Mouse (Mus musculus): ENCODE data around the gene Ube3a. TPM values are rescaled to one million over a fixed set of nuclear protein-coding genes. Genes with fewer than 3 reads are reported as not detected.

The Ube3a gene
- polyA plus RNA-seq (2012; rRNA removed) = 15.9 and 21.4 TPM in 2 replicates

DNA sequence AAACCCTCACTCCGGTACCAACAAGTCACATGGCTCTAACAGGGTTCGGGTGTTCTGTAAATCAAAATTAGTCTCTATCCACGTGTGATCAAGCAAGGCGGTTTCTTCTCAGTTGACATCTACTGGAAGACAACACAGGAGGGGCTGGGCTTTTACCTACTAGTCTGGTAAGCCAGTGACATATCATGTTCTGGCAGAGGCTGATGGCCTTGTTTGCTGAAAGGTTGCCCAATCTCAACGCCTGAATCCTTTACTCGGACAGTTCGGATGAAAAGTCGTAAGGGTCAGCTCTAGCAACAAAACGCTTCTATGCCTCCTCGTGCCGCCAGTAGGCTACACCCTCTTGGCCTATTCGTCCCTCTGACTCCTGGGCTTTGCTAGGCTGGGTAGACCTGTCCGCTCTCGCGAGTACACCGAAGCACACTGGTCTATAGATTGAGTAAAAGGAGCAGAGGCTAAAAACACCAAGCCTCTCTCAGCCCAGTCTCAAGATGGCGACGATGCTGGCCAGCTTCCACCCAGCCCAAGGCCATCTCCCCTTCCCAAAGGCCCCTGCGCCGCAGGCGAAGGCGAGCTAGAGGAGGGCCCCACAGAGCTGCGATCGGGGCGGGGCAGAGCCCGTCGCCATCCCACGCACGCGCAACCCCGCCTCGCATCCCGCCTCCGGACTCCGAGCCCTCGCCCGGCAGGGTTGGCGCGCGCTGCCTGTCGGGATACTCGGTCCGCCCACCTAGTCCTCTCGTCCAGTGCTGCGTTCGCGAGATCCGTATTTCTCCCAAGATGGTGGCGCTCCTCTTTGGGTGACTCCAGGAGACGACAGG, at the start of gene Ube3a:
Gene Ube3a (plus strand): TSS at position 706 of the 821 bp plus-strand sequence.
- peak; percentile 94 for DNase-seq (ENCODE audit: low spot score)

DNA sequence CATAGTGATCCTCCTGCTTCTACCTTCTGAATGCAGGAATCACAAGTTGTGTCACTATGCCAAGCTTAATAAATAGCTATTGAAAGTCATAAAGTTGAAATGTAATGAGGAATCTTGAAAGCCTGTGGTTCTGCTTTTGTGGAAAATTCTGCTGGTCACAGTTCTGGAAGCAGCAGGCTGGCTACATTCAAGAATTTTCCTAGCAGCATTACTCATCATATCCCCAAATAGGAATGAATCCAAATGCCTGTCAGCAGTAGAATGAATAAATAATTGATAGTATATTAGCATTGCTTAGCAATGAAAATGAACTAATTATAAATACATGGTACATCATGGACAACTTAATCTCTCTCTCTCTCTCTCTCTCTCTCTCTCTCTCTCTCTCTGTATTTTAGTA, 35.7 kb upstream of the Ube3a start:
- no peak for DNase-seq (ENCODE audit: low spot score)

DNA sequence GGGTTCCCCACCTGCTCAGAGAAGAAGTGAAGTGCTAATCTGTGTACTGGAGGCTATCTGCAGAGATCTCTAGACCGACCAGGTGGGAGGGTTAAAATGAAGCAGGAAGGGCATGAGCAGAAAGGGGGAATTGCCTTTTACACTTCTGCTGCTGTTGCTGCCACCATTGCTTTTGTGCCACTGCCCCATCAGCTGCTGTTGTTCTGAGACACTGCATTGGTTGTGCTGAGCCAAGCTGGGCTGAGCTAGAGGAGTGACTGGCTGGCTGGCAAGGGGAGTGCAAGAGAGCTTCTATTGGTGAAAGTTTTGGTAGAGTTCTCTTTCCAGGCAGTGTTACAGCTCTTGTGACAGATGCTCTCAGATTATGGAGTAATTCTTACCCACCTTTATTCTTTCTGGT, 13.6 kb upstream of the Ube3a start:
- DNase-seq (ENCODE audit: low spot score) = no peak

DNA sequence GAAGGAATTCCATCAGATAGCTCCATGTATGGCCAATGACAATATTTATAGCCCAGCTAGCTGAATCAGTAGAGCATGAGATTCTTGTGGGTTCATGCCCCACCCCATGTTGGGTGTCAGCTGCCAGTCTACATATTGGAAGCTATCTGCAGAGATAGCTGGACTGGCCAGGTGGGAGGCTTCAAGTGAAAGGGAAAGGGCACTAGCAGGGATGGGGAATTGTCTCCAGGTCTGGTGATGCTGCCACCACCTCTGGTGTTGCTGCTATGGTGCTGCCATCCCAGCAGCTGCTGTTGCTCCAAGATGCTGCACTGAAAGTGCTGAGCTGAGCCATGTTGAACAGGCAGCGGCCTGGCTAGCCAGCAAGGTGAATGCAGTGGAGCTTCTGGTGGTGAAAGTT, 7.3 kb upstream of the Ube3a start:
- no peak for DNase-seq (ENCODE audit: low spot score)

DNA sequence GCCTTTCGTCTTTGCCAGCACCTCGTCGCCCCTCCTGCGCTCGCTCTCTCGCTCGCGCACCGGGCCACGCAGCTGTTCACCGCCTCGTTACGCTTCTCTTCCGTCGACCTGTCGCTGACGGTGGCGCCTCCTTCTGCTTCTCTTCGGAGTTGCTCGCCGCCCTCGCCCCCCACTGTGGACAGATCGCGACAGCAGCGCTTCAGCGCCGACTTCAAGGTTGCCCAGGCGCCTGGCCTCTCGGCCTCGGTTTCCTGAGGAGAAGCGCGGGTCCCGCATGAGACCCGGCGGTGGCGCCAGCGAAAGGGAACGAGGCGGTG, 274 bp downstream of the Ube3a start:
- DNase-seq (ENCODE audit: low spot score) = no peak

DNA sequence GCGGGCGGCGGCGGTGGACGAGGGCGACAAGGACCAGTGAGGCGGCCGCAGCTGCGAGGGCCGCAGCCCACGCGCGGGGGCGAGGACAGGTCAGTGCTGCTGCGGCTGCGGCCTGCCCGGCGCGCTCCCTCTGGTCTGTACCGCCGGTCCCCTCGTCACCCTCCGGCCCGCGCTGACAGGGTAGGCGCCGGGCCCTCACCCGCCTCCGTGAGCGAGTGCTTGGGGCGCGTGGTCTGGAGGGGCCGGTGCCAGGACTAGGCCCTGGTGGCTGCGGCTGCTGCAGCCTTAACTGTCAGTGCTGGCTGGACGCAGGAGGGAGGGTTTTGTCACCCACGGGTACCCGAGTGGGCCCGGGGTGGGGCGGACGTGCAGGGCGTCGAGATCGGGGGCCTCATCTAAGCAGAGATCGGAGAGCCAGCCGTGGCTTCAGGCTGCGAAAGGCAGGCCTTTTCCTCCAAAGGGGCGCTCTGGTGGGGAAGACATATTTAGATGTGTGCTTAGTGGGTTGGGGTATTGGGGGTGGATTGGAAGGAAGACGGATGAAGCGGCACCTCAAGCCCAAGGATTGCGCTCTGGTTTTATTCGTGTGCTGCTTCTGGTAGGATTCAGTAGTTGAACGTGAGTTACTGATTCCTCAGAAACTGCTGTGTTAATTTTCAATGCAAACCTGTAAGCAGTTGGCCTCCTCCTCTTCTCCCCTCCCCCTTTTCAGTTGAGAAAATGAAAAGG, 797 bp downstream of the Ube3a start:
- DNase-seq (ENCODE audit: low spot score) = peak; percentile 77

DNA sequence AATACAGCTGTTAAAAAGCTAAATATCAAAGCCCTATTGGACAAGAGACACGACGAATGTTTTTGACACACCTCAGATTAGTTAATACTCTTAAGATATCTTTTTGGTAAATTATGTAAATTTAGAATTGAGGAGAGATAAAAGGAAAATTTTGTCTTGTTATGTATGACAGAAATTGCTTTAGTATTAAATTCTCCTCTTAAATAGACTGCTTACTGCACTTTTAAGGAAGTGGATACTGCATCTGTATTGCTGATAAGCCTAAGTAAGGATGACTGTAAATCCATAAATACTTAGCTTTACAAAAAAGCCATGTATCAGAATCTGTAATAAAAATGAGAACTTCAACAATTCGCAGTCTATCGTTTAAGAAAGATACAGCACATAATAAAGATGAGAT, 1.8 kb downstream of the Ube3a start:
- no peak for DNase-seq (ENCODE audit: low spot score)

DNA sequence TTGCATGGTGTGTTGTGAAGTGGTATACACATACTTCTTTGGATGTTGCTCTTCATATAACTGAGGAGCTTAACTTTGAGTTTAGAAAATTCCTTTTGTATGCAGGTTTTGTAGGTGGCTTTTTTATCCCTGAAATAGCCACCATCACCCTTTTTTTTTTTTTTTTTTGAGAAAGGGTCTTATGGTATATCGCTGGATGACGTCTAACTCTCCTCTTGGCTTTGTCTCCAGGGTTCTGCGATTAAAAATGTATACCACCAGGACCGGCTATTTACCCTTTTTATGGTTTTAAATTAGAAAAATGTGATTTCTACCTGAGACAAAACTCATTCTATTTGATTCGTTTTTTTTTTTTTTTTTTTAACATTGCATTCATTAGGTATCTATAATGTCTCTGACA, 2.2 kb downstream of the Ube3a start:
- DNase-seq (ENCODE audit: low spot score) = no peak

DNA sequence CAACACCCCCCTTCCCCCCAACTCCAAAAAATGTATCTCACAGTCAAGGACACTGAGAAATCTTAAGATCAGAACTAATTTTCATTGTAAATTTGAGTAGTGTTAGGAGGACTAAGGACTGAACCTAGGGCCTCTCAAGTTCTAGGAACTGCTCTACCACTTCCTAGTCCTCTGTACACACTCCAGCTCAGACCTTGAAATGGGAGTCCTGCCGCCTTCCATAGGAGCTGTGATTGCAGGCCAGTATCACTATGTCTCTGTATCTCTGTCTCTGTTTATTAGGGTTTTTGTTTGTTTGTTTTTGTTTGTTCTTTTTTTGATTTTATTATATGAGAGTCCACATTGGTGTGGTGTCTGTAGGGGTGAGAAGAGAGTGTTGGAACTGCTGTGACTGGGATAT, 3.4 kb downstream of the Ube3a start:
- no peak for DNase-seq (ENCODE audit: low spot score)

DNA sequence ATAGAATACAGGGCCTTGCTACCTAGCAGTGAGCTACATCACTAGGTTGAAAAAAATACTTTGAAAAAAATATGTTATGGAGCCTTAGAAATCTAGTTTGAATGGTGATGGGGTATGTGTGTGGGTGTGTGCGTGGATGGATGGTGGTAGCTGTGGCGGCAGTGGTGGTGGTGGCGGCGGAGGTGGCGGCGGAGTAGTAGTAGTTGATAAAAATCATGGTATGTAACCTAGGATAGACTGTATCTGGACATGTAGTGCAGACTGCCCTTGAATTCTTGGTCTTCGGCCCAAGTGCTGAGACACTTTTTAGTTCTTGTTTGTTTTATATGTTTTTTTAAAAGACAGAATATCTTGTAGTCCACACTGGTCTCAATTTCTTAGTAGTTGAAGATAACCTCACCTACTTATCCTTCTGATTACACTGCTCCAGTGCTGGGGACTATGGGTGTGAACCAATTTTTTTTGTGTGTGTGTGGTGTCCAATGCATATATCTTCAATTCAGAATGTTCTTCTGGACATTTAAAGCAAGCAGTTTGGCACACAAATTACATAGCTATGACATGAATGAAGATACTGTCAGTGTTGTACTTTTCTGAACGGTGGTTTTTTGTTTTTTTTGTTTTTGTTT, 6.3 kb downstream of the Ube3a start:
- DNase-seq (ENCODE audit: low spot score) = no peak

DNA sequence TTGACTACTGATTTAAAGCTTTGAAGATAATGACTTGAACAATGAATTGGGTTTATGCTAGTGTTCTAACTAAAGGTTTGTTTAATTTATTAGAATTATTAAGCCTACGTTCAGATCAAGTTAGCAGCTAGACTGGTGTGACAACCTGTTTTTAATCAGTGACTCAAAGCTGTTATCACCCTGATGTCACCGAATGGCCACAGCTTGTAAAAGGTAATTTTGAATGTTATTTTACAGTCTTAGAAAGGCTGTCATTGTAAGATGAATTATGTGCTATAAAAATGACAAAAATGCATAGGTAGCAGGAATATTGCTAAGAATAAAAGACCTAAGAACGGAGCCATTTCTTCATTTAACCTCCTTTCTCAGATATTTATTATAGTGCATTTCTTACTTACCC, 14.7 kb downstream of the Ube3a start:
- DNase-seq (ENCODE audit: low spot score) = no peak

DNA sequence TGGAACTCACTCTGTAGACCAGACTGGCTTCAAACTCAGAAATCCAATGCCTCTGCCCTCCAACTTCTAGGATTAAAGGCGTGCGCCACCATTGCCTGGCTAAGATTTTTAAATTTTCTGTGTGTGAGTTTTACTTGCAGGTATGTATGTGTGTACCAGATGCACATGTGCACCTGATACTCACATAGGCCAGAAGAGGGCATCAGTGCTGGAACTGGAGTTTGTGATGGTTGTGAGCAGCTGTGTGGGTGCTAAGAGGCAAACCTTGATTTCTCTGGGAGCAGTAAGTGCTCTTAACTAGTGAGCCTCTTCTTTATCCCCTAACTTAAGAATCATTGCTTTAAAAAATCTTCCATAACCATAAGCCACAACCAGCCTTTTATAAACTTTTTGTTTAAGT, 17.0 kb downstream of the Ube3a start:
- no peak for DNase-seq (ENCODE audit: low spot score)

DNA sequence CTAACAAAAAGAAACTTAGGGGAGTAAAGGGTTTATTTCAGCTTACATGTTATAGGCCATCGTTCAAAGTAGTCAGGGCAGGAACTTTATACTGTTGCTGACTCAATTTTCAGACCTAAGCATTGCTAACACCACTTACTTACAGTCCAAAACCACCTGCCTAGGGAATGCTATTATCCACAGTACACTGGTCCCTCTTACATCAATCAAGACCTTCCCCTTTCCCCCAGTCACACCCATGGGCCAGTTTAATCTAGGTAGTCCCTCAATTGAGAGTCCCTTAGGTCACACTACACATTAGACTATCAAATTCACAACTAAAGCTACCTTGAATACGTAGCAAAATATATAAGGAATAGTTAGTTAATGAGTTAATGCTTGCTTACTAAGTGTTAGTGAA, 24.8 kb downstream of the Ube3a start:
- no peak for DNase-seq (ENCODE audit: low spot score)

DNA sequence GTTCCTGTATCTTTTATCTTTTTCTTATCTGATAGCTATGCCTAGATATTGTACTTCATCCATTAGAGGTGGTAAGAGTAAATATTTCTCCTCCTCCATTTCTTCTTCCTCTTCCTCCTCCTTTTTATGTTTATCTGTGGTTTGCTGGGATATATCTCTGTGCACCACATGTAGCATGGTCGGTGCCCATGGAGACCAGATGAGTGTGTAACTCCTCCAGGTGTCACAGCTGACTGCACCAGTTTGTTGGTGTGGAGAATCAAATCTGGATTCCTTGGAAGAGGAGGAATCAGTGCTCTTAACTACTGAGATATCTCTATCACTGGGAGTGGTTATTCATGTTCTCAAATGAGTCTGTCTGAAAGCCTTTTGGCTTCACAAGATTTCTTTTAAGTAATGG, 37.0 kb downstream of the Ube3a start:
- DNase-seq (ENCODE audit: low spot score) = no peak

DNA sequence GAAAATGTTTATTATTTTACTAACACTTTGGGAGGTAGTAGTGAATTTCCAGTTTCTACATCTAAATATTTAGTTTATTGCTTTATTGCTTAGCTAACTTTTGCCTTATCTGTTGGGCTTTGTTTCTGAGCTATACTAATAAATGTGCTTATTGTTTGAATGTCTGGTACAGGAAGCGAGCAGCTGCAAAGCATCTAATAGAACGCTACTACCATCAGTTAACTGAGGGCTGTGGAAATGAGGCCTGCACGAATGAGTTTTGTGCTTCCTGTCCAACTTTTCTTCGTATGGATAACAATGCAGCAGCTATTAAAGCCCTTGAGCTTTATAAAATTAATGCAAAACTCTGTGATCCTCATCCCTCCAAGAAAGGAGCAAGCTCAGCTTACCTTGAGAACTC, 43.2 kb downstream of the Ube3a start:
- DNase-seq (ENCODE audit: low spot score) = no peak

DNA sequence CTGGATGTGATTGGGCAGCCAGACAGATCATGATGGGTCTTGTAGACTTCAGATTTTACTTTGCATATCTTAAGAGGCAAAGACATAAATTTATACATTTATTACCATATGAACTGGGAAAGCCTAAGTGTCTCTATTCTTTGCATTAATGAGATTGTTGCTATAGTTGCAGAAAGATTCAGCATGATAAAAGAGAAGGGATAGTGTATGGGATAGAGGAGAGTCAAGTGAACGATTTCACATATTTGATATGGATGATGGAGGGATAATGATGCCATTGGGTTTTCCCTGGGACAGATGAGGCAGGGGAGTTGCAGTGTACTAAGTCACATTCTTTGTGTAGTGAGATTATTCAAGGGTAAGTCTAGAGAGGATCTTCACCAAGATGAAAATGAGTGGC, 84.0 kb downstream of the Ube3a start:
- no peak for DNase-seq (ENCODE audit: low spot score)

DNA sequence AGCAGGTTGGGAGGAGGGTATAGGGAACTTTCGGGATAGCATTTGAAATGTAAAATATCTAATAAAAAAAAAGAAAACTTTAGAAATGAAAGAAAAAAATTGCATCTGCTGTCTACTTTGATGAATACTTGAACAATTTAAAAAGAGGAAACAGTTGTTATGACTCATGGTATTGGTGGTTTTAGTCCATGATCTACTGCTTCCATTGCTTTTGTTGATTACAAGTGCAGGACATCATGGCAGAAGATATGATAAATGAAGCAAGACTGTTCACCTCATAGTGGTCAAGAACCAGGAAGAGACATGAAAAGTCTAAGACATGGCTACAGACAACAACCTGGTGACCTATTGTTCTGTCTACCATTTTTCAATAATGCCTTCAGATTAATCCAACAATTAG, 94.2 kb downstream of the Ube3a start:
- DNase-seq (ENCODE audit: low spot score) = no peak

Data from urinary bladder, adult 2 months (tissue).